Mouse (Mus musculus) c-Kit-positive CD71-positive TER-119-positive erythroid progenitor cells, embryonic 14.5 days (primary cell): ENCODE measurements around the gene Usp15.

ENCODE experiments used
- DNase-seq: peaks from one replicate; pipeline ENCODE4 v3.0.0-alpha.2; 2013; ENCODE audit warnings: low spot score

The Usp15 gene

GRCm38 (mm10) chr10:123175771-123176170 is 21.0 kb downstream of the Usp15 start:
- no peak for DNase-seq

DNA sequence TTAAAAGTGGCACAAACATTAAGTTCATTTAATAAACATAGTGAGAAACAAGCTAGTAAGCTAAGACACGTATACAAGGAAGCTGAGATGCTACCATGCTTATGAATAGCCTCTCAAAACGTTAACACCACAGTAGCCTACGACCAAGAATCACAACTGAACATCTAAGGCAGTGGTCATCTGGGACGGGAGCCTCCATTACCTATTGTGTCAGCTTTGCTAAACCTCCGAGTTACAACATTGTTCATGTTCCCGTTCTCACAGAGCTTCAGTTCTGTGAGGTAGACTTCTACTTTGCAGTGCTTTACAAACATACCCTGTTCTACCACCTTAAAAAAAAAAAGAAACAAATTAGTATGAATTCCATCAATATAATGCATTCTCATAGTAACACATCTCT is 25.9 kb downstream of the Usp15 start:
- no peak for DNase-seq

DNA sequence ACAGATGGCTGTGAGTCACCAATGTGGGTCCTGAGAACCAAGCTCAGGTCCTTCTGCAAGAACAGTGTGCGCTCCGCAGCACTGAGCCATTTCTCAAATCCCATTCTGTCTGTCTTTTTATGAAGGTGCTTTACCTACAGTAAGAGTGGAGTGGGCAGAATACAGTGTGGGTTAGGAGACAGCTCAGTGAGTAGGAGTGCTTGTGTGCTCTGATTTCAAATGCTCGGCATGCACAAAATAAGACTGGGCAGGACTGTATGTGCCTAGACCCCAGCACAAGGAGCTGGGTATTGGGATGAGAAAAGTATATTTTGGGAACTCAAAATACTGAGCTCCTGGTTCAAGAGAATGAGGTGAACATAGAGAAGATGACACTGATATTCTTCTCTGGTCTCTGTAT is 31.3 kb downstream of the Usp15 start:
- no peak for DNase-seq

DNA sequence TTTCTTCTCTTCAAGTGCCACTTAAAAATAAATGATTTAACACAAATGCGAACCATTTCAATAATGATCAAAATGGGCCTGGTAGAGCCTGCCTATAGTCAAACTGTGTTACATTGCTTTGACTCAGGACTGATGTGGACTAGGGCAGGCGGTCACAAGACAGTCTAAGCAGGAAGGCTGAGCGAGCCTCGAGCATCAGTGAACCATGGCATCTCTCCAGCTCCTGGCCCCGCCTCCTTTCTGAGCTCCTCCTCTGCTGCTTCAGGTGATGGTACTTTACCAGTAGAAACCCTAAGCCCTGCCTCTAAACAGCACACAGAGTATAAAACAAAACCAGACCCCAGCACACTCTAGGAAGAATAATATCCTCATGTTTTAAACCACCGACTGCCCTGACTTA is 36.3 kb downstream of the Usp15 start:
- DNase-seq = no peak

GRCm38 (mm10) chr10:123159316-123159715 is 37.5 kb downstream of the Usp15 start:
- no peak for DNase-seq

- no peak for DNase-seq
Observed at GRCm38 (mm10) chr10:123156392-123156791, 40.4 kb downstream of the Usp15 start.

- DNase-seq = no peak
Observed at GRCm38 (mm10) chr10:123155764-123156163, 41.0 kb downstream of the Usp15 start.

DNA sequence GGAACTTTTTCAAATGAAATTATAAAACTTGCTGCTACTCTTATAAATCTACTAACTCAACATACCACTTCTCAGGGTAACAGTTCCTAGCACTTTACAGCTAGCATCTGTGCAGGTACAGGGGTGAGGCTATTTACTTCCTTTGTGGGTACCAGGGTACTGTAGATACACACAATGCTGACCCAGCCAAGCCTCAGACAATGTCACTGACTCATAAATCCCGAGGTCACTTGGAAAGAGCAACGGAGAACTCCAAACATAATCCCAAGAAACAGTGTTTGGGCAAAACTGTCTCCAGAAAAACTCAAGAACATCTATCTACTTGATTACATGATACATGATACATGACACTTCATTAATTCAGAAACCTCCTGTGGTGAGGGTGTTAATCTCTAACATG is 43.5 kb downstream of the Usp15 start:
- DNase-seq = no peak

- no peak for DNase-seq
Observed at GRCm38 (mm10) chr10:123148025-123148814, 48.6 kb downstream of the Usp15 start.

DNA sequence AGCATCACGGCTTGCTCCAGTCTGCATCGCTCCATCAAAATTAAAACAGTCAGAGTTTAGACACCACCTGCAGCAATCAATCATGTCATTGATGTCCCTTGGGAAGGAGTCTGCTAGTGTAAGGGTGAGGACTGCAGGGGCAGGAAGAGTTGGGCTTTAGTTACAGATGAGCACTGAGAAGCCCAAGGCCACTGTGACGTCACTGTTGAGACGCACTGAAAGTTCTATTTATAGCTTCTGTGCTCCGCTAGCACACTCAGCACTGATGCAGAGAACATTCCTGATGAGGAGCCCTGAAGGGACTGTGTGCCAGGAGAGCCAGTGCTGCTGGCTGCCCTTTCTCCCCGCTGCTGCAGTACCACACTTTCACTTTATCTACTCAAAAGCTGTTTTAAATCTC is 49.6 kb downstream of the Usp15 start:
- no peak for DNase-seq

DNA sequence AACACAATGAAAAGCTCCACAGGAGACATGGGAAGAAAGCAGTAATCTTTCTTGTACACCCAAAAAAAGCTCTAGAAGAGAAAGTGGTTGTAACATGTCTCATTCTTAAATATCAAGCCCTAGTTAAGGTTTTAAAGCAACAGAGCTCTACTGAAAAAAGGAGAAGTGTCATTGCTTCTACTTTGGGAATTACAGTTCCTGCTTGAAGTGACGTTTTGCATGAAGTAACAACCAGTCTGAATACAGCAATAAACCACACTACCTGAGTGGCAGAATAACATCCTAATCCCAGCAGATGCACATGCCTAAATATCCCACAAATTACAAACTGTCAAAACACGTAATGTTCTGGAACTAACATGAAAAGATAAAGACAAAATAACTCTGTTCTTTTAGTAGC is 50.4 kb downstream of the Usp15 start:
- no peak for DNase-seq

DNA sequence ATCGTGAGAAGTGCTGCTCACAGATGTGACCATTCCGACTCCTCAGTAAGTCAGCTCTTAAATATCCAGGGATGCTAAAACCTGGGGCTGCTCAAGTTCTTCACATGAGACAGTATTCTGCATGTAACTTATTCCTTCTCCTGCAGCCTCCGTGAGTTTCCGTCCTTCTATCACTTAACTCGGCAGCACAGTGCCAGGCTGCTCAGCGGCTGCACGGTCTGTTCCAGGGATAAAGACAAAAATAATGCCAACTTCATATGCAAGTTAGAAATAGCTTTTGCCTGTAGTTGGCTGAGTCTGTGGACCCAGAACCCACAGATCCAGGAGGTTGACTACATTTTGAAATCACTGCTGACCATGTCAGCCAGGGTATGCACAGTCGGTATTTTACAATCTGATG is 52.5 kb downstream of the Usp15 start:
- no peak for DNase-seq

DNA sequence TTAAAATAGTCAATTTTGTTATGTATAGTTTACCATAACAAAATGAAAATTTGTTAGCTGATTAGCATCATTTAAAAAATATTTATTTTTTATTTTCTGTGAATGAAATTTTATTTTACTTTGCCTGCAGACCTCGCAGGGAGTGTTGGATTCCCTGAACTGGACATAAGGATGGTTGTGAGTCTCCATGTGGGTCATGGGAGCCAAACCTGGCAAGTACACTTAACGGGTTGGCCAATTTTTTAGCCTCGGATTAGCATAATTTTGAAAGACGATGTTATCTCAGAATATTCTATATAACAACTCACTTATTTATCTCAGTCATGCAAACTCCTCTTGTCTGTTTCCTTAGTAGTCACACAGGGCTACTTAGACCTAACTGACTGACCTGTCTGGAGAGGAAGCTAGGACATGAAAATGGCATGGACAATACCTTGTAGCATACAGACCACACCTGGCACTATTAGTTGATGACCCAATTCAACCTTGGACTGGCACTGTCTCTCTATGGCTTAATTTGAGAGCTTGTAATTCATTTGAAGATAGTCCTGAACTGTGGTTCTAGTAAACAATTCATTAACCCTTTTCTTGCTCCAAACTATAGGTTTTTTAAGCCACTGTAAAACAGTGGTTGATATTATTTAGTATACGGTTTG is 54.3 kb downstream of the Usp15 start:
- DNase-seq = no peak

DNA sequence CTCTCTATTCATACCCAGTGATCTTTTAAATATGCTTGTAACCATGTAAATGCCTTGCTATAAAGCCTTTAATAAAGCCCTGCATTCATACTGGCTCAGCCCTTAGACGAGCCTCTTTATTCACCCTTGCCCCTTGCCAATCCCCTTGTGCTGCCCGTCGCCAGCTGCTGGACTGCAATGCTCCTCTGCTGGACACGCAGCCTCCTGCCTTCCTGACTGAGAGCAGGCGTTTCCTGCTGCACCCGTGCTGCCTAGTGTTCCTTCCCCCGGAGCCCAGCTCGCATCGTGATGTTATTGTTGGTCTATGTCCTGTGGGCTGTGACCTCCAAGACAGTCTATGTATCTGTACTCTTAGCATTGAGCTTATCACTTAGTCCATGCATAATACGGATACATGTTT is 61.0 kb downstream of the Usp15 start:
- DNase-seq = no peak

DNA sequence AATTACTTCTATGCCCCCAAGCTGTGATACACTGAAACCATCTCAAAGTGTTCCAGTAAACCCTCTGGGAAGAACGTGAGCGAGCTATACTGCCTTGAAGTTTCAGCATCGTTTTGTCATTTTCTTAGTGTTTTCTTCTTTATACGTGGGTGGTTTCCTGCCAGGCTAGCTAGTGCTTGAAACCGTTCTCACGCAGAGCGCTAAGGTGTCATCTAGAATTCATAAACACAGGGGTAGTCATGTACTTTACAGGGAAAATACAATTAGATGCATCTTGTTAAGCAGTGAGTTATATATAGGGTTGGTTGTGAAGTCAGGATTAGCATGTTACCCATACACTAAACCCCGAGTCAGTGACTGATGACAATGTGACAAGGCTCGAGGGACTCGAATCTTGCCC is 65.3 kb downstream of the Usp15 start:
- DNase-seq = no peak

GRCm38 (mm10) chr10:123120666-123121392 is 76.0 kb downstream of the Usp15 start:
- DNase-seq = no peak

- no peak for DNase-seq
Observed at GRCm38 (mm10) chr10:123116861-123117260, 79.9 kb downstream of the Usp15 start.

- DNase-seq = no peak
Observed at GRCm38 (mm10) chr10:123113466-123113865, 83.3 kb downstream of the Usp15 start.

DNA sequence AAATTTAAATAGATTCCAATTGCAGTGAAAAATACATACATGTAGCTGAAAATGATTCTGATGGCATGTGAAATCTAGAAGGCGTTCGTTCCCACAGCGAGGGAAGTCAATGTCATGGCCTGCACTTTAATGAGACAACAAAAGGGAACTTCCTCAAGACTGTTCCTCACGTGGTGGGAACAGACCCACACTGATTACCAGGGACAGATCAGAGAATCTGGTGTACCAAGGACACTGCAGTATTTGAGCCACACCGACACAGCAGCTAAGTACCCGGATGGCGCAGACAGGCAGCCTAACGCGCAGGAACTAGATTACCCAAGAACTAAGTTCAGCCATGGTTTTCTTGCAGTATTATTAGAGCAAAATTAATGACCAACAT is 84.0 kb downstream of the Usp15 start:
- DNase-seq = no peak

DNA sequence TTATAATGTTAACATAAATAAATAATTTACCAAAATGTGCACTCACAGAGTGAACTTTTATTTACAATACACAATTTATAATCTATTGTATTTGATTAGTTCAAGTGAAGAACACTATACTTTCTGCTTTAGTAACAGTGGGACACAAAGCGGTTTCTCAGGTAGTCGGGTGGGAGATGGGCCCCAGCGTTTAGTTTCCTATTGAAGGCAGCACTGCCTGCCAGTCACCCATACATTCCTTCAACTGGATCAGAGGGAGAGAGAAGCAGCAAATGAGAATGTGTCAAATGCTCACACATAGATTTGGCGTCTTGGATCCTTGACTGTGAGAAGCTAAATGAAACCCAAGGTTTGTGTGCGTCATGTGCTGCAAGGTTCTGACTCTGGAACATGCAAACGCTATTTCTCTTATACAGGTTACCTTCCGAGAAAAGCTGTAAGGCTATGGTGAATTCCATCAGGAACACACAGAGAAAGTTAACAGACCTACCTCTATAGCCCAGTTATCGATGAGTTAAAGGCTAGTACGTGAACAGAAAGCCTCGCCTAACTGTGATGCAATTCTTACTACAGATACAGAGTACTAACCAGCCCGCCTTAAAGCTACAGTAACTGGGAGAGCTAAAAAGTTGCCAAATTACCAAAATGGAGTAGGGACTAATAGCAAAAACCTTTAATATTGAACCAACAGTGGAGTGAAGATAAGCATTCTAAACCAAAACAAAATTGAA is 84.6 kb downstream of the Usp15 start:
- no peak for DNase-seq

- DNase-seq = no peak
Observed at GRCm38 (mm10) chr10:123110548-123110947, 86.2 kb downstream of the Usp15 start.

GRCm38 (mm10) chr10:123108527-123108926 is 88.3 kb downstream of the Usp15 start:
- DNase-seq = no peak
